Mouse (Mus musculus) naive thymus-derived CD4-positive, alpha-beta T cell, adult 2 months (primary cell): Measurements from ENCODE around the gene Mfsd5.
A peak's percentile ranks its signal among the peaks of the same experiment; 100 is the strongest.

Source experiments
- DNase-seq: peaks from one replicate; pipeline ENCODE4 v3.0.0-alpha.2; 2011; ENCODE audit warnings: low read depth

Gene Mfsd5

GRCm38 (mm10) chr15:102282463-102283292, 3.4 kb downstream of the Mfsd5 start:
- no peak for DNase-seq

GRCm38 (mm10) chr15:102283648-102284047, 4.4 kb downstream of the Mfsd5 start:
- DNase-seq, result no peak

GRCm38 (mm10) chr15:102287395-102287794, 8.1 kb downstream of the Mfsd5 start:
- DNase-seq, result peak; percentile 79

DNA sequence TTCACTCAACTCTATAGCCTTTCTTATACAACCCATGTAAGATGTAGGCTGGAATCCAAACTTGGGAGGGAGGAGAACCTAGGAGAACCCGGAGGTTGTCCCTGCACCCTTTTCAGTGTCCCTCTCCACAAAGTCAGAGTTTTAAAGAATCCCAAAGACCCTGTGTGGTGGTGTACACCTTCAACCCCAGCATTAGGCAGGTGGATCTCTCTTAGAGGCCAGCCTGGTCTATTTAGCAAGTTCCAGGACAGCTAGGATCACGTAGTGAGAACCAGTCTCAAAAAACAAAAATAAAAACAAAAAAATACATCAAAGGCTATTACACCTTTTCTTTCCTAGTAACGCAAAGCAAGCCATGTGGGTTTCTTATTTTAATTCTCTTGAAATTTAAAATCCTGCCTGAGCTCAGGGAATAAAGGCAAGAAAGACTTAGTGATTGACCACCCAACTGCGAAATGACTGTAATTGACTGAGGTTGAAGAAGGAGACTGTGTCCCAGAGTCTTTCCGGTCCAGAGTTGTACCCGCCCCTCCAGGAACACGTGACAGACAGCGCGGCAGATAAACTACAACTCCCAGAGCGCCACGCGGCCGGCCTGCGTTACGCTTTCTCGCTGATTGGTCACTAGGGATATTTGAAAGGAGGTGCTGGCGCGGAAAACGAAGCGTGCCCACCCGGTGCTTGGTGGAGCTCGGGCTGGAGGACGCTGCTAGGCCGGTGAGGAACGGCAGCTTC, 16.5 kb downstream of the Mfsd5 start, which contains the start of gene Espl1:
Gene Espl1 (plus strand): TSS at position 634 of the 735 bp plus-strand sequence.
- peak; percentile 92 for DNase-seq

- peak; percentile 32 for DNase-seq
These were observed 17.2 kb downstream of the Mfsd5 start for GRCm38 (mm10) chr15:102296368-102297006.

DNA sequence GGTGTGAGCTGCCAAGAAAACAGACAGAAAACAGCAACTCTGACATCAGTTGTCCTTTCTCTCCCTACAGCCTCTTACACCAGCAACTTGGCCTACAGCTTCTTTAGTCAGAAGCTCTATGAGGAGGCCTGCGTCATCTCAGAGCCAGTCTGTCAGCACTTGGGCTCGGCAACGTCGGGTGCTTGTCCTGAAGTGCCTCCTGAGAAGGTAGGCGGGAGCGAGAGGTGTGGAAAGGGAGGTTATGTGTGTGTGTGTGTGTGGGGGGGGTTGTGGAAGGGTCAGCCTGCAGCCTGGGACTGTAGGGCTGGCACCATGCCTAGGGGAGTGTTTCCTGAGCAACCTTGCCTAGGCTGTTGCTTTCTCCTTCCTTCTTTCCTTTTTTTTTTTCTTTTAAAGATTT, 23.3 kb downstream of the Mfsd5 start:
- no peak for DNase-seq

- DNase-seq, result no peak
These were observed 29.5 kb downstream of the Mfsd5 start for GRCm38 (mm10) chr15:102308717-102309116.

GRCm38 (mm10) chr15:102310074-102310845, 31.0 kb downstream of the Mfsd5 start:
- DNase-seq, result no peak

GRCm38 (mm10) chr15:102311489-102311888, 32.2 kb downstream of the Mfsd5 start:
- DNase-seq, result no peak

DNA sequence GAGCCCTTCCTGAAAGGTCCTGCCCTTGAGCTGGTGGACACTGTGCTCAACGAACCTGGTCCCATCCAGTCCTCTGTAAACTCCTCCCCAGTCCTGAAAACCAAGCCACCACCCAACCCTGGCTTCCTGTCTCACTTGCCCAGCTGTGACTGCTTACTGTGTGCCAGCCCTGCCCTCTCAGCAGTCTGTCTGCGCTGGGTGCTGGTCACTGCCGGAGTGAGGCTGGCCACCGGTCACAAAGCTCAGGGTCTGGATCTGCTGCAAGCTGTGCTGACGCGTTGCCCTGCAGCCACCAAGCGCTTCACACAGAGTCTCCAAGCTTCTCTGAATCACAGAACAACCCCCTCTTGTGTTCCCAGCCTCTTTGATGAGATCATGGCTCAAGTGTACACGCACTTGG, 36.0 kb downstream of the Mfsd5 start:
- no peak for DNase-seq

DNA sequence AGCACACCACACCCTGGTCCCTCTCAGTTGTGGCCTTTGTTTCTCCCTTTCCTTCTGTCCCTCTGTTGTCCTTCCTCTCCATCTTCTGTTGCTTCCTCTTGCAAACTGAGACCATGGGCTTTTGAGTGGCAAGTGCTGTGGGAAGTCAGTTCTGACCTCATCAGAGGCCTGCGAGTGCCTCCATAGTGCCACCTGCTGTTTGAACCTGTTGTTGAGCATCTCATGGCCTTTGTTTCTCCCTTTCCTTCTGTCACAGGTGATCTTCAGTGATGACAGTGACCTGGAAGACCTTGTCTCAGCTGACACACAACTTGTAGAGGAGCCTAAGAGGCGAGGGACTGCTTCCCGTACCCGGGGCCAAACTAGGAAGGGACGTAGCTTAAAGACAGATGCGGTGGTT, 37.0 kb downstream of the Mfsd5 start:
- DNase-seq, result peak; percentile 87

GRCm38 (mm10) chr15:102324654-102325473, 45.6 kb downstream of the Mfsd5 start:
- no peak for DNase-seq

GRCm38 (mm10) chr15:102326022-102326576, 46.8 kb downstream of the Mfsd5 start, which contains the start of gene Pfdn5:
TSS of gene Pfdn5 (plus strand) at chr15:102326116.
- DNase-seq, result peak; percentile 84

DNA sequence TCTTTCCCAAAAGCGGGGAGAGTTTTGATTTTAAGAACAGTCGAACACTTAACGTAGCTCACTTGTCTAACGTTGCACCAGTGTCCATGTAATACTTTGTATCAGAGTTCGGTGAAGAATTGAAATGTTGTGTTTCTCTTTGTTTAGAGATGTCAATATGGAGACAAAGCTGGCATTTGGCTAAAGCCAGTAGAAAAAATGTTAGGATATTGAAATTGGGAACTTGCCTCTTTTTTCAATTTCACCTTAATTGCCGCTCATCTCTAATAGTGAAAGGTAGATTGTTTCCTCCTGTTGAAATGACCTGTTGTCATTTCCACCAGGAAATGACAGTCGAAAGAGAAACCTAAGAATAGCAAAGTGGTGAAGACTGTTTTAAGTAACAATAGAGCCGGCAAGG, 47.6 kb downstream of the Mfsd5 start:
- DNase-seq, result no peak
